ENCODE assay signal across 9 mouse cellular contexts in the genomic region with DNA sequence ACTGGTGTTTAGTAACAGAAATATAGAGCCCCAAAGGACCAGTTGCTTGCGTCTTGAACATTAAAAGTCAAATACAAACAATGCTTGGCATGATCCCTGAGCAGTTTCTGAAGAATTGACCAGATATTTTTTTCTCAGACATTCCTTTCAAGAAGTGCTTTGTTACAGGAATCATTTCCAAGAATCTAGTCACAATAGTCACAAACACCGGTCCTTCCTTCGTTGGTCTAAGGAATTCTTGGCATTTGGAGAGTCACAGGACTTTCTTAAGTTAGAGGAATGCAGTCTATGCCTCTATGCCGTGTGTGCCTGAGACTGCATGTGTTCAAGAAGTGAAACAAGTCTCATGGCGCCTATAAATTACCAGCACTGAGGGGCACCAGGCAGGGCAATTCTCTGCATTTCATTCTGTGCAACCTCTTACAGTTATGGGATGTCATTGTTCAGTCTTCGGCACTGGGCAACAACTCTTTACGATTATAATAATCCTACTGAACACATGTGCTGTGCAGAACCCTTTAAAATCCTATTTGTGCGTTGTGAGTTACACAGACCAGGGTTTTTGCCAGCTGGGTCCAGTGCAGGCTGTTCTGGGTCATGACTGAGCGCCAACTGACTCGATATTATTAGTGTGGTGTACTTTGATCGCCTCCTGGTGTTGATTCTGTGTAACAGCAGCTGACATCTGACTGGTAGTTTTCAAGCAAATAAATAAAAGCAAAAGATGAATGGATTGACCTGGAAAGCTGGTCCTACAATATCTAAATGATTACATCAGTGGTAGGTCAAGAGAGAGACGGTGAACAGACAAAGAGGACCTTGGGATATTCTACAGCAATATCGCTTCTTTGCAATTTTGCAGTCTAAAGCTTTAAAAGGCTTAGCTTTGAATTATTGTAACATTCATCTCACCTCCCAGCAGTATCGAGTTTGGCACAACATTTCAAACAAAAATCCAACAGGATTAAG.
DNase-seq lines count a peak whose midpoint lies in the region; ATAC-seq and TF ChIP-seq lines count a peak whose summit lies in the region.
"Had no signal": no experiment of that assay in that cellular context is flagged by ENCODE, and none has a peak within 500 bp of the region (broad histone marks: within the 10 kb centered on the region; RNA-seq: fewer than 3 reads in every experiment).

No protein-coding gene starts in this region.

- no peak for TF ChIP-seq EP300 in lung, postnatal 0 days (IDR thresholded peaks at IDR 0.05)

- no peak overlapping the region for H3K9ac ChIP-seq in lung, postnatal 0 days (replicated peaks; ENCODE audit: low read depth)

- POLR2A ChIA-PET in Patski (lab: Charles Lee), result no interaction called here

- no peaks in the 10 kb centered on the region for H3K9me3 ChIP-seq in hindbrain, embryonic 10.5 days
- H3K9me3 ChIP-seq in lung, postnatal 0 days (ENCODE audit: low read length), result no peaks in the 10 kb centered on the region

- DNase-seq in Patski (ENCODE audit: low read depth, low spot score), result peak; percentile 53
- peak; percentile 68 for DNase-seq in cerebellum, adult 9-11 months
- DNase-seq in frontal cortex, adult 2 months (ENCODE audit: extremely low spot score in 1 of 2, low spot score in 1 of 2), result peak; percentile 39 to 82
- peak; percentile 52 for DNase-seq in hindbrain, embryonic 10.5 days (ENCODE audit: low spot score)
- peak; percentile 48 to 75 for DNase-seq in layer of hippocampus, adult 8-10 months (ENCODE audit: low spot score in 2 of 2)
- DNase-seq in lung, postnatal 0 days (ENCODE audit: low spot score), result peak; percentile 60
- DNase-seq in retina, postnatal 1 day, result peak; percentile 78

- CTCF ChIA-PET in Patski (lab: Charles Lee), result interaction anchor here (0.7 to 1.5 kb wide), 8 partner anchors 9 to 212 kb away, joined by 3 to 6 read pairs (median 4); no protein-coding TSS in a partner anchor

- no peaks in the 10 kb centered on the region for H3K4me1 ChIP-seq in hindbrain, embryonic 10.5 days (replicated peaks)
- H3K4me1 ChIP-seq in lung, postnatal 0 days (ENCODE audit: insufficient read depth, low read depth, low read length), result no peaks in the 10 kb centered on the region

- in situ Hi-C loops in Patski (cut with MboI; ENCODE audit: low pct_unique_long_range_greater_than_20kb), result loop anchor here (25.0 kb wide), 2 partner anchors 206 to 1331 kb away; partner anchors contain the start of gene Casp12

- H3K4me2 ChIP-seq in lung, postnatal 0 days (replicated peaks; ENCODE audit: low read depth, low read length), result peak overlapping the region; percentile 17; the same call in 1 of the 2 replicates

- TF ChIP-seq CTCF in Patski (IDR thresholded peaks at IDR 0.05), result peak; percentile 91
- peak; percentile 86 for TF ChIP-seq CTCF in lung, postnatal 0 days (IDR thresholded peaks at IDR 0.05)

- no peaks in the 10 kb centered on the region for H3K27me3 ChIP-seq in Patski
- no peaks in the 10 kb centered on the region for H3K27me3 ChIP-seq in hindbrain, embryonic 10.5 days (ENCODE audit: insufficient read depth, poor library complexity, severe bottlenecking)
- H3K27me3 ChIP-seq in lung, postnatal 0 days (replicated peaks; ENCODE audit: insufficient read depth, low read length), result no peaks in the 10 kb centered on the region

- 55% methylated on average over 14 of the region's 14 CpGs for WGBS in hindbrain, embryonic 10.5 days
- WGBS in lung, postnatal 0 days, result 28% methylated on average over 14 of the region's 14 CpGs

- no peaks in the 10 kb centered on the region for H3K36me3 ChIP-seq in hindbrain, embryonic 10.5 days
- no peaks in the 10 kb centered on the region for H3K36me3 ChIP-seq in lung, postnatal 0 days (ENCODE audit: insufficient read depth, low read length)

- H3K4me3 ChIP-seq in hindbrain, embryonic 10.5 days, result no peak overlapping the region
- no peak overlapping the region for H3K4me3 ChIP-seq in lung, postnatal 0 days (ENCODE audit: low read depth, low read length)
- H3K4me3 ChIP-seq: erythroblast, embryonic 14.5 days had no signal

- no peak overlapping the region for H3K27ac ChIP-seq in hindbrain, embryonic 10.5 days
- H3K27ac ChIP-seq in lung, postnatal 0 days (ENCODE audit: low read length), result no peak overlapping the region

- ATAC-seq in Patski, result peak; percentile 95
- peak; percentile 72 for ATAC-seq in lung, postnatal 0 days
- ATAC-seq in monocyte, adult 5-6 weeks (replicated peaks; ENCODE audit: insufficient number of reproducible peaks, low FRiP score, low TSS enrichment, poor library complexity, severe bottlenecking), result no peak
